Mouse (Mus musculus) hindbrain, embryonic 12.5 days (tissue): ENCODE results near the gene Hecw2. TPM values are rescaled to one million over a fixed set of nuclear protein-coding genes. Genes with fewer than 3 reads are reported as not detected.
A peak's percentile ranks its signal among the peaks of the same experiment; 100 is the strongest.

ENCODE experiments used
- ATAC-seq: fragments of 200-750 bp; cut with Nextera tagmentation; 2 replicates; pipeline ENCODE4 v1.8.0; 2017; ENCODE audit warnings: moderate TSS enrichment; ENCODE audit not compliant: low FRiP score
- H3K27ac ChIP-seq: fragments of 300-500 bp; sonication (generic); 2 replicates; pipeline ENCODE4 v1.5.1; 2016; ENCODE audit warnings: mild to moderate bottlenecking
- H3K27me3 ChIP-seq: fragments of 300-500 bp; sonication (generic); 2 replicates; pipeline ENCODE4 v1.6.1; 2016; ENCODE audit warnings: mild to moderate bottlenecking
- H3K36me3 ChIP-seq: fragments of 300-500 bp; sonication (generic); 2 replicates; pipeline ENCODE4 v1.6.1; 2016; ENCODE audit warnings: mild to moderate bottlenecking
- H3K4me1 ChIP-seq: fragments of 300-500 bp; sonication (generic); 2 replicates; pipeline ENCODE4 v1.6.1; 2016
- H3K4me2 ChIP-seq: fragments of 300-500 bp; sonication (generic); replicated peaks from 2 replicates; pipeline ENCODE4 v1.6.1; 2016; ENCODE audit warnings: mild to moderate bottlenecking
- H3K4me3 ChIP-seq: fragments of 300-500 bp; sonication (generic); 2 replicates; pipeline ENCODE4 v1.5.1; 2016; ENCODE audit warnings: mild to moderate bottlenecking
- H3K9ac ChIP-seq: fragments of 300-500 bp; sonication (generic); 2 replicates; pipeline ENCODE4 v1.6.1; 2016; ENCODE audit warnings: mild to moderate bottlenecking, moderate library complexity
- H3K9me3 ChIP-seq: fragments of 300-500 bp; sonication (generic); replicated peaks from 2 replicates; pipeline ENCODE4 v1.6.1; 2016; ENCODE audit warnings: mild to moderate bottlenecking
- WGBS: fragments of 180-500 bp; shearing (Covaris S2); methylation state at CpG from one replicate; pipeline ENCODE4 v1.1.7; 2016; 5-methylcytosine and 5-hydroxymethylcytosine counted together
- polyA plus RNA-seq: library from polyadenylated mRNA; unstranded; fragments of >200 nt; fragmentation: Nextera tagmentation; extraction: Ambion mirVana; gene quantifications from 2 replicates; pipeline ENCODE4 v1.2.1, GENCODE M21; 2016

Hecw2 gene
- polyA plus RNA-seq, 1 experiment from 2014 or later: 8.7 TPM

DNA sequence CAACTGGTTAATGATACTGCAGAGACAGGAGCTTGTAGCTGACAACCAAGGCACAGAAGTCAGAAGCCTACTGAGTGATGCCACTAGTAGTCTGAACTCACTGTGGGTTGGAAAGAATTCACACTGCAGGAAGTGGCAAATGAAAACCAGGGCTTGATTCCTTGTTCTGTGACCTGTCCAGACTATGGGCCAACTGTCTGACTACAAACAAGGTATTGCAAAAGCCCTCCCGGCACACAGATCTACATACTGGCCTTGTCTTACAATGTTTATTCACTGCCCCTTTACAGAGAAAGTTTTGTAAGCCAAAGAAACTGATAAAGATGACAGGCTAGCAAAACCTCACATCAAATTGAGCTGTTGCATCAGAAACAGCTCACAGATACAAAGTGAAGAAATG is 284.7 kb downstream of the Hecw2 start:
- Histone ChIP-seq H3K36me3 (no peaks in the 10 kb centered on the region), H3K9ac (no peak overlapping the region), H3K4me3 (no peak overlapping the region), H3K4me1 (no peaks in the 10 kb centered on the region), H3K9me3 (no peaks in the 10 kb centered on the region), H3K4me2 (no peak overlapping the region), H3K27ac (no peak overlapping the region), H3K27me3 (no peaks in the 10 kb centered on the region)
- 77% methylated on average over 1 of the region's 1 CpGs for WGBS
- ATAC-seq: no peak

DNA sequence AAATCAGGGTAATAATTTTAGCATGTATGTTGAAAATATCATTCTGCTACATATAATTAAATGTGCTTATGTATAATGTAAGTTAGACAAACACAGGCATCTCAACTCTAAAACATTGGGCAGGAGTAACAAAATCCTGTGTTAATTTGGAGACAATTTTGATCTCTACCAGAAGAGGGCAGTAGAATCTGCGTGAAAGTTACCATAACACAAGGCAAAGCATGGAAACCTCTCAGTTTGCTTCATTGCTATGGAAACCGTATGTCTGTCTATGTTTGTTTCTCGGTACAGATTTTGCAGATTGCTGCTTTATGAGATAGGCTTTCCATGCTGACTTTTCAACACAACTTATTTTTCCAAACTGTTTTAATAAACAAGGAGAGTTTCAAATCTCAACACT is 285.9 kb downstream of the Hecw2 start:
- peak; percentile 67; the same call in 1 of the 2 replicates for ATAC-seq
- H3K27ac ChIP-seq: no peak overlapping the region

DNA sequence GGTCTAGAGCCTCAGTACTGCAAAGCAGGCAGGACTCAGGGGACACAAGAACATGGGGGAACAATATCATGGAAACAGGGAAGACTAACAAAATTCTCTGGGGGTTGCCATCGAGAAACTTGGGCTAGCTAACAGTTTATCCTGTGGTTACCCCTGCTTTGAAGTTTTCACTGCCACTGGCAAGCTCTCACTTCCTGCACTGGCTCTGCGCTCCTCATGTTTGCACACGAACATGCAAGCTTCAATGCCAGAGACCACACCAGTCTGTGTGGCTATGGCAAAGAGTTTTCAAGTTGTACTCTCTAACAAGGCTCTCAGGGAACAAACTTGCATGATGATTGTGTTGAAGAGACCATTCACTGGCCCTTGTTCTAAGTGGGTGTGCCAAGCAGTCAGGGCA is 288.8 kb downstream of the Hecw2 start:
- 80% methylated on average over 3 of the region's 3 CpGs for WGBS

More for the DNA sequence above, 285.9 kb downstream of the Hecw2 start:
- Histone ChIP-seq H3K9me3 (no peaks in the 10 kb centered on the region), H3K4me1 (no peaks in the 10 kb centered on the region), H3K4me3 (no peak overlapping the region), H3K9ac (no peak overlapping the region), H3K36me3 (0 out of 2 replicates have a peak, but pooled peaks cover under 1% of the 10 kb centered on the region), H3K4me2 (no peak overlapping the region), H3K27me3 (no peaks in the 10 kb centered on the region)
- WGBS: 18% methylated on average over 3 of the region's 3 CpGs

DNA sequence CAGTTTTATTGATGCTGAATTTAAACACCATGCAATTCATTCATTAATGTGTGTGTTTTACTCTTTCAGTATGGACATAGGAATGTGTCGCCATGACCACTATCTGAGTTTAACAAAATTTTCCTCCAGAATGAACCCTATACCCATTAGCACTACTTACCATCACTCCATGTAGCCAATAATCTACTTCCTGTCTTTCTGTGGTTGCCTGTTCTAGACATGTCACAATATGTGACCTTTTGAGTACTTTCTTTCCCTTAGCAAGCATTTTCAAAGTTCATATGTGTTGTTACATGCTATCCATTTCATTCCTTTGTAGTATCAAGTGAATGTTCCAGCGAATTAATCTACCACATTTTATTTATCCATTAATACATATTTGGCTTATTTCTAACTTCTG is 294.6 kb downstream of the Hecw2 start:
- Histone ChIP-seq H3K27ac (no peak overlapping the region), H3K4me3 (no peak overlapping the region), H3K27me3 (no peaks in the 10 kb centered on the region), H3K9me3 (no peaks in the 10 kb centered on the region), H3K4me1 (no peaks in the 10 kb centered on the region), H3K36me3 (peaks cover 6% of the 10 kb centered on the region; the same call in 1 of the 2 replicates), H3K9ac (no peak overlapping the region), H3K4me2 (no peak overlapping the region)
- 98% methylated on average over 2 of the region's 2 CpGs for WGBS
- no peak for ATAC-seq

More for the DNA sequence above, 288.8 kb downstream of the Hecw2 start:
- no peak for ATAC-seq
- Histone ChIP-seq H3K9ac (no peak overlapping the region), H3K36me3 (peaks cover 6% of the 10 kb centered on the region; the same call in 1 of the 2 replicates), H3K9me3 (no peaks in the 10 kb centered on the region), H3K4me1 (no peaks in the 10 kb centered on the region), H3K27ac (no peak overlapping the region), H3K4me3 (no peak overlapping the region), H3K27me3 (no peaks in the 10 kb centered on the region), H3K4me2 (no peak overlapping the region)

DNA sequence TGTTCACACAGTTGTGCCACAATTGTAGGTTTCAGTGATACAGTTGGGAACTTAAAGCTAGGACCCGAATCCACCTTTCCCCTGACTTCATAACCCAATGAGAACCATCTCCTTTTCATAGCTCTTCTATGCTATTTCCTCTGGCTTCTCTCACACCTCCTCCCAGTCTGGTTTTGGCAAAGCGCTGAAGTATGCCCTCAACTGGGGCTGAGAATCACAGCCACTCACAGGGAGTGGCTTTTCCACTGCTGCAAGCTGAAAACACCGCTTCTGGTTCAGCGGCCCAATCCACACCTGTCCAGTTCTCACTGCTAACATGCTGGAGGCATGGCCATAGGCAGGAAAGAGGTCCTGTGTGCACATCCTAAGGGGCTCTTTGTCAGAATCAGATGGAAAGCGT is 300.7 kb downstream of the Hecw2 start:
- no peak overlapping the region for H3K9ac ChIP-seq
- H3K4me3 ChIP-seq: no peak overlapping the region
- no peaks in the 10 kb centered on the region for H3K27me3 ChIP-seq
- H3K9me3 ChIP-seq: no peaks in the 10 kb centered on the region
- H3K36me3 ChIP-seq: no peaks in the 10 kb centered on the region
- WGBS: 93% methylated on average over 5 of the region's 5 CpGs
- H3K27ac ChIP-seq: no peak overlapping the region
- H3K4me1 ChIP-seq: no peaks in the 10 kb centered on the region
- H3K4me2 ChIP-seq: no peak overlapping the region
- ATAC-seq: no peak

DNA sequence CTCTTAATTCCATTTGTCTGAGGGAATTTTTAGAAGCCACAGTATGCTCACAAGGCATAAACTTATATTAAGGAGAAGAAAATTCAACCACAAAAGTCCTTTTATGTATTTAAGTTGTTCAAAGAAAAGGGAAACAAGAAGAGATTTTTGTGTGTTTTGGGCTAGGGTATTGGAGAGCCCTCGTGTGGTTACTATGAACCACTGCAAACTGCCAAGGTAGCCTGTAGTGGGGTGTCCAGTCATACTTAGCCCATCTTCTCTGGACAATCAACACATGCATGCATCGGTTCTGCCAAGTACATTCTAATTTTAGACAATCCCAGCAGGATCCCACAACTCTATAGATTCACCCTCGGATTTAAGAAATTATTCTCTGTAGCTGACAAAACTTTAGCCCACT is 304.6 kb downstream of the Hecw2 start:
- WGBS: 62% methylated on average over 3 of the region's 3 CpGs
- Histone ChIP-seq H3K36me3 (no peaks in the 10 kb centered on the region), H3K9ac (no peak overlapping the region)

DNA sequence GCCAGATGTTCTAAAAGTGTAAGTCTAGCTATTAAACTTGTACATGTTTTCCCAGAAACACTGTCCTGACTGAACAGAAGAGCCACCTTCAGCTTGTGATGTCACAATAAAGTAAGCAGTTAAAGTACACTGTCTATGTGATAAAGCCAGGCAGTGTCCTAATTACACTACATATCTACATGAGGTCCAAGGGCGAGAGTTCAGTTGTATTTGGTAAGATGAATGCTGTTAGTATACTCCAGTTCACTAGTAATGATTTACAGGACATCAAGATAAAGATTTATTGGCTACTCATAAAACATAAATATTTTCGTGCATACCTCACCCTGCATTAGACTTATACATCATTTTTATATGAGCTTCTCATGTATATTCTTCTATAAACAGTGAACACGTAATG is 305.2 kb downstream of the Hecw2 start:
- H3K27me3 ChIP-seq: no peaks in the 10 kb centered on the region
- 82% methylated on average over 3 of the region's 3 CpGs for WGBS

More for the DNA sequence above, 304.6 kb downstream of the Hecw2 start:
- H3K9me3 ChIP-seq: no peaks in the 10 kb centered on the region
- H3K4me2 ChIP-seq: no peak overlapping the region
- no peak for ATAC-seq
- no peaks in the 10 kb centered on the region for H3K4me1 ChIP-seq
- no peaks in the 10 kb centered on the region for H3K27me3 ChIP-seq
- H3K4me3 ChIP-seq: no peak overlapping the region
- H3K27ac ChIP-seq: no peak overlapping the region

DNA sequence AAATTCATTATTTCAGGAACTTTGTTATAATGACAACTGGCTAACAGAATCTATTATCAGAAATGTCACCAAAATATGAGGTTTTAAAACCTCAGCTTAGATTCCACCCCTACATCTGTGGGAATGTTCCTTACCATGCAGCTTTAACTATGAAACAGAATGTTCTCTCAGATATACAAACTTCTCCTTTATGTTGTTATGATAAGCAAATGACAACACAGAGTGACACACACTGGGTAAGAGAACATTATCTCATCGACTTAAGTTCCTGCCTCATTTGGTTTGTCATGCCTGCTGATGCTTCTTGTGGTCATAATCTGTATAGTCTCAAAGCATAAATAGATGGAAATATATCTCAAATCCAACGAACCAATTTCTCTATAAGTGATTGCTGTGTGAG is 312.5 kb downstream of the Hecw2 start:
- no peak overlapping the region for H3K4me3 ChIP-seq
- 85% methylated on average over 2 of the region's 2 CpGs for WGBS
- no peak overlapping the region for H3K27ac ChIP-seq
- H3K27me3 ChIP-seq: no peaks in the 10 kb centered on the region
- H3K36me3 ChIP-seq: no peaks in the 10 kb centered on the region
- no peaks in the 10 kb centered on the region for H3K9me3 ChIP-seq
- H3K9ac ChIP-seq: no peak overlapping the region
- H3K4me1 ChIP-seq: no peaks in the 10 kb centered on the region
- no peak overlapping the region for H3K4me2 ChIP-seq
- no peak for ATAC-seq

More for the DNA sequence above, 305.2 kb downstream of the Hecw2 start:
- Histone ChIP-seq H3K36me3 (no peaks in the 10 kb centered on the region), H3K4me1 (no peaks in the 10 kb centered on the region), H3K4me3 (no peak overlapping the region), H3K9ac (no peak overlapping the region), H3K27ac (no peak overlapping the region), H3K9me3 (no peaks in the 10 kb centered on the region), H3K4me2 (no peak overlapping the region)
- no peak for ATAC-seq

DNA sequence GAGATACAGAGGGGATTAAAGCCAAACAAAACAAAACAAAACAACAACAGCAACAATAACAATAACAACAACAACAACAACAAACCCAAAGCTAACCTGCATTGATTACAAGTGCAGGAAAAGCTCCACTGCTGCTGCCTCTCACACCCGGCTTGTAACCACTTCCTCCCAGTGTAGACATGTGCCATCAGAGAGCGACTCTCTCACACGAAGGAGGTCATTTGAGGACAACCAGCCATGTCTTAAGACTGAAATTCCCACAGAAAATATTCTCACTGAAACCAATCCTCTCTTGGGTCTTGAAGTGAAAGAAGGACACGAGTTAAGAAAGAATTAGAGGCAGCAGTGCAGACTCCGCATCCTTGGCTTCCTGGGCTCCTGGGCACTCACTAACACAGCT is 319.0 kb downstream of the Hecw2 start:
- Histone ChIP-seq H3K4me1 (no peaks in the 10 kb centered on the region), H3K27me3 (no peaks in the 10 kb centered on the region), H3K27ac (no peak overlapping the region), H3K4me2 (no peak overlapping the region), H3K9me3 (no peaks in the 10 kb centered on the region), H3K9ac (no peak overlapping the region), H3K4me3 (no peak overlapping the region), H3K36me3 (no peaks in the 10 kb centered on the region)
- no peak for ATAC-seq
- 91% methylated on average over 5 of the region's 5 CpGs for WGBS

DNA sequence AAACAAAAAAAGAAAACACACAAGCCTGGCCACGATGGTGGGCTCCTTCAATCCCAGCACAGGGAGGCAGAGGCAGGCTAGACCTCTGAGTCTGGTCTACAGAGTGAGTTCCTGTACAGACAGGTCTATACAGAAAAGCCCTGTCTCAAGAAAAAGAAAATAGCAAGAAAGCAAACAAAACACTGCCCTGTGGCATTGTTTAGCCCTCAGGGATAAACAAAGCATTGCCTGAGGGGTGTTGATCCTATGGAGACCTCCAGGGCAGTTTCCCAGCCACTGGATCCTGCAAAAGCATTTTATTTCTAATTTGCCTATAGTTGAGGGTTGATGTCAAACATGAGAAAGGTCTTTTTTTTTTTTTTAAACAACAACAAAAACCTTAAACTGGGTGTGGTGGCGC is 327.7 kb downstream of the Hecw2 start:
- H3K27me3 ChIP-seq: no peaks in the 10 kb centered on the region
- no peaks in the 10 kb centered on the region for H3K4me1 ChIP-seq
- ATAC-seq: no peak
- no peak overlapping the region for H3K4me2 ChIP-seq
- no peak overlapping the region for H3K27ac ChIP-seq
- 76% methylated on average over 2 of the region's 2 CpGs for WGBS
- no peak overlapping the region for H3K4me3 ChIP-seq
- no peaks in the 10 kb centered on the region for H3K9me3 ChIP-seq
- no peak overlapping the region for H3K9ac ChIP-seq
- no peaks in the 10 kb centered on the region for H3K36me3 ChIP-seq

DNA sequence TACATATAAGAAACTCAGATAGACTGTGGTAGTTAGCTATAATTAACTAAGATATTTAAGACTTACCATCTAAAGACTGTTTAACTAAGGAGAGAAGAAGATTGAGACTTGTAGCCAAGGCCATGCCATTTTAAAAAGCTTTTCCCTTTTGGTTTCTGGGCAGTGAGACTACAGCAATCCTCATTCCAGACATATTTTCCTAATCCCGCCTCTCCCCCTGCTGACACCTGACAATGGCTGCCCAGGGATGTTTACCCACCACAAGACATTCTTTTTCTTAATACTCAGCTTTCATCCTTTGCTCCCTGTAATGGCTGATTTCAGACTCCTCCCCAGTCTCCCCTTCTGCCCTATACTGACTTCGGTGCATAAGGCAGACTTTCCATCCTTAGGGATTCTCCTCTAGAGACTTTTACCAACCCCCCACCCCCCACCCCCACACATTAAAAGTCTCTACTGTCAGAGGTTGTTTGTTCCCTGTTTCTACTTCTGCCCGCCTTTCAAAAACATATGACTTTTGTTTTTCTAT is 328.5 kb downstream of the Hecw2 start:
- no peaks in the 10 kb centered on the region for H3K9me3 ChIP-seq
- H3K4me3 ChIP-seq: no peak overlapping the region
- ATAC-seq: no peak
- H3K27ac ChIP-seq: no peak overlapping the region
- no peaks in the 10 kb centered on the region for H3K27me3 ChIP-seq
- H3K36me3 ChIP-seq: no peaks in the 10 kb centered on the region
- no peaks in the 10 kb centered on the region for H3K4me1 ChIP-seq
- H3K9ac ChIP-seq: no peak overlapping the region
- H3K4me2 ChIP-seq: no peak overlapping the region
- 25% methylated on average over 3 of the region's 3 CpGs for WGBS

DNA sequence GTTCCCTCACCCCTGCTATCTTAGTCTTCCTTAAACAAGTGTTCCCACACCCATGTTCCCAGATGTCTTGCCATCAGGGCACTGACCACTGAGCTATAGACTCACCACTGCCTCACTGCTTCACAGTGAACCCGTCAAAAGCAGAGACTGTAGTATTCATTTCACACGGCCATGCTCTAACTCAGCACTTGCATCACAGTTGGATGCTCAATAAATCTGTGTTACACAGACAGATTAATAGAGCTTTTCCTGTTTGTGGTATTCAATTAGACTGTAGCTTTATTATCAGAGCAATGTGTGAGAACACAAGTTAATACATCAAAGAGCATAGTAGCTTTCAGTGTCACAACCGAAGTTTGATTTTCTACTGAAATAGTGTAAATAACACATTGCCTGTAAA is 330.9 kb downstream of the Hecw2 start:
- H3K9me3 ChIP-seq: no peaks in the 10 kb centered on the region
- no peak overlapping the region for H3K4me2 ChIP-seq
- 83% methylated on average over 3 of the region's 3 CpGs for WGBS
- no peaks in the 10 kb centered on the region for H3K36me3 ChIP-seq
- no peak overlapping the region for H3K4me3 ChIP-seq
- no peaks in the 10 kb centered on the region for H3K4me1 ChIP-seq
- no peak overlapping the region for H3K9ac ChIP-seq
- H3K27ac ChIP-seq: no peak overlapping the region
- ATAC-seq: no peak
- no peaks in the 10 kb centered on the region for H3K27me3 ChIP-seq

DNA sequence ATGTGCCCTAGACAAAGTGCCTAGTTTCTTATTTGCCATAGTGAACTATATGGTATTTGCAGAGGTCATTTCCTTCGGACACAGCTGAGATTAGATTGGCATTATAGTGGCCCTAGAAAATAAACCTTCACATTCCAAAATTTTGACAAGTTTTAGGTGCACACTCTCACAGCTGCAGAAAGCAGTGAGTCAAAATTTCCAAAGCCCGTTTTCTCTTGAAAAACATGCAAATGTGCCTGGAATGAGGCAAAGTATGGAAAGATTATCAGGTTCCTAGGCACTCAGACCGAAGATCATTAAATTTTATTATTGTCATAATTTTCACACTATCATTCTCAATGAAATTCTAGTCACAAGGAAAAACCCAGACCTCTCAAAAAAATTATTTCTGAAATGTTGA is 334.4 kb downstream of the Hecw2 start:
- no peak for ATAC-seq
- Histone ChIP-seq H3K4me2 (no peak overlapping the region), H3K9me3 (no peaks in the 10 kb centered on the region), H3K27ac (no peak overlapping the region), H3K4me1 (no peaks in the 10 kb centered on the region), H3K36me3 (no peaks in the 10 kb centered on the region), H3K9ac (no peak overlapping the region), H3K27me3 (no peaks in the 10 kb centered on the region), H3K4me3 (no peak overlapping the region)
- 89% methylated on average over 3 of the region's 3 CpGs for WGBS
